Mouse (Mus musculus) embryo, embryonic 10 days (tissue): ENCODE data around the gene Ttc1.
A peak's percentile ranks its signal among the peaks of the same experiment; 100 is the strongest.

Source experiments
- DNase-seq: peaks from one replicate; pipeline ENCODE4 v3.0.0-alpha.2; 2015; ENCODE audit warnings: low spot score

Gene Ttc1

GRCm38 (mm10) chr11:43703552-43703951, 44.3 kb downstream of the Ttc1 start:
- DNase-seq: no peak

- no peak for DNase-seq
Observed at GRCm38 (mm10) chr11:43700291-43700690, 47.5 kb downstream of the Ttc1 start.

- no peak for DNase-seq
Observed at GRCm38 (mm10) chr11:43698621-43699020, 49.2 kb downstream of the Ttc1 start.

- DNase-seq: no peak
Observed at GRCm38 (mm10) chr11:43696623-43697022, 51.2 kb downstream of the Ttc1 start.

GRCm38 (mm10) chr11:43688850-43689249, 59.0 kb downstream of the Ttc1 start:
- DNase-seq: no peak

- DNase-seq: peak; percentile 57
Observed at GRCm38 (mm10) chr11:43682415-43683217, 65.2 kb downstream of the Ttc1 start.

- DNase-seq: peak; percentile 99
Observed at GRCm38 (mm10) chr11:43681472-43682414, 66.1 kb downstream of the Ttc1 start, which contains the start of gene Pwwp2a. Pwwp2a (plus strand) TSS chr11:43681998.
